Mouse (Mus musculus) ES-Bruce4 (cell line): ENCODE measurements around the gene Ephb1. TPM values are rescaled to one million over a fixed set of nuclear protein-coding genes. Genes with fewer than 3 reads are reported as not detected.

Source experiments
- H3K27ac ChIP-seq: 2 replicates; pipeline ENCODE4 v1.5.1; 2012; ENCODE audit warnings: low read length, inconsistent platforms; ENCODE audit not compliant: insufficient read depth
- H3K27me3 ChIP-seq: 2 replicates; pipeline ENCODE4 v1.6.1; 2012; ENCODE audit warnings: mild to moderate bottlenecking, low read length, inconsistent platforms; ENCODE audit not compliant: control insufficient read depth, poor library complexity, insufficient read depth, severe bottlenecking
- H3K36me3 ChIP-seq: 2 replicates; pipeline ENCODE4 v1.6.1; 2012; ENCODE audit warnings: inconsistent platforms, mild to moderate bottlenecking, low read length, moderate library complexity; ENCODE audit not compliant: control insufficient read depth, poor library complexity, insufficient read depth, severe bottlenecking
- H3K4me1 ChIP-seq: one replicate; pipeline ENCODE4 v1.8.1; 2011; ENCODE audit warnings: low read length; ENCODE audit not compliant: control insufficient read depth, insufficient read depth
- H3K4me3 ChIP-seq: 2 replicates; pipeline ENCODE4 v1.5.1; 2011; ENCODE audit warnings: low read depth, mild to moderate bottlenecking, low read length
- H3K9ac ChIP-seq: 2 replicates; pipeline ENCODE4 v1.6.1; 2012; ENCODE audit warnings: low read depth, mild to moderate bottlenecking, inconsistent platforms; ENCODE audit not compliant: poor library complexity, severe bottlenecking
- H3K9me3 ChIP-seq: replicated peaks from 2 replicates; pipeline ENCODE4 v1.6.1; 2012; ENCODE audit warnings: mild to moderate bottlenecking, low read length, inconsistent platforms; ENCODE audit not compliant: control insufficient read depth, poor library complexity, insufficient read depth, severe bottlenecking
- CTCF ChIP-seq: IDR thresholded peaks from one replicate; pipeline ENCODE4 v1.8.1; 2011; ENCODE audit warnings: low read depth, low read length
- EP300 ChIP-seq: IDR thresholded peaks from 2 replicates; pipeline ENCODE4 v1.6.1; 2011; ENCODE audit warnings: low read depth, low read length; ENCODE audit not compliant: insufficient read depth
- POLR2A ChIP-seq: IDR thresholded peaks from one replicate; pipeline ENCODE4 v1.8.1; 2011; ENCODE audit warnings: low read length; ENCODE audit not compliant: insufficient read depth
- polyA plus RNA-seq: library from polyadenylated mRNA; stranded (reverse); fragments of >200 nt; gene quantifications from 2 replicates; pipeline ENCODE4 v1.2.4, GENCODE M21; 2011; ENCODE audit warnings: low read depth; ENCODE audit not compliant: missing spikeins, insufficient read depth, insufficient read length

The Ephb1 gene
- polyA plus RNA-seq, 1 experiment = 0.52 TPM

GRCm38 (mm10) chr9:102344086-102344930 is 10.2 kb downstream of the Ephb1 start:
- Histone ChIP-seq H3K27ac (no peak overlapping the region), H3K27me3 (no peaks in the 10 kb centered on the region), H3K4me1 (no peaks in the 10 kb centered on the region), H3K9me3 (no peaks in the 10 kb centered on the region), H3K4me3 (no peak overlapping the region), H3K9ac (no peak overlapping the region), H3K36me3 (no peaks in the 10 kb centered on the region)
- no peak for TF ChIP-seq EP300
- no peak for TF ChIP-seq CTCF

GRCm38 (mm10) chr9:102343061-102343460 is 11.4 kb downstream of the Ephb1 start:
- Histone ChIP-seq H3K36me3 (no peaks in the 10 kb centered on the region), H3K27ac (no peak overlapping the region), H3K9ac (no peak overlapping the region), H3K27me3 (no peaks in the 10 kb centered on the region), H3K4me1 (no peaks in the 10 kb centered on the region), H3K9me3 (no peaks in the 10 kb centered on the region), H3K4me3 (no peak overlapping the region)
- no peak for TF ChIP-seq EP300
- TF ChIP-seq CTCF = no peak
- TF ChIP-seq POLR2A = no peak

- Histone ChIP-seq H3K27ac (no peak overlapping the region), H3K4me3 (no peak overlapping the region), H3K27me3 (no peaks in the 10 kb centered on the region), H3K9ac (no peak overlapping the region), H3K9me3 (no peaks in the 10 kb centered on the region), H3K4me1 (no peaks in the 10 kb centered on the region), H3K36me3 (no peaks in the 10 kb centered on the region)
- no peak for TF ChIP-seq CTCF
Measured at GRCm38 (mm10) chr9:102342026-102342425, 12.5 kb downstream of the Ephb1 start.

GRCm38 (mm10) chr9:102340768-102341167 is 13.7 kb downstream of the Ephb1 start:
- TF ChIP-seq POLR2A = no peak
- TF ChIP-seq CTCF = no peak
- TF ChIP-seq EP300 = no peak
- no peak overlapping the region for H3K9ac ChIP-seq
- H3K36me3 ChIP-seq = no peaks in the 10 kb centered on the region
- H3K4me1 ChIP-seq = no peaks in the 10 kb centered on the region
- H3K27me3 ChIP-seq = no peaks in the 10 kb centered on the region
- no peak overlapping the region for H3K4me3 ChIP-seq
- no peak overlapping the region for H3K27ac ChIP-seq
- H3K9me3 ChIP-seq = no peaks in the 10 kb centered on the region

GRCm38 (mm10) chr9:102335571-102336282 is 18.8 kb downstream of the Ephb1 start:
- Histone ChIP-seq H3K27ac (no peak overlapping the region), H3K9ac (no peak overlapping the region), H3K36me3 (no peaks in the 10 kb centered on the region), H3K4me1 (no peaks in the 10 kb centered on the region), H3K9me3 (no peaks in the 10 kb centered on the region), H3K4me3 (no peak overlapping the region), H3K27me3 (no peaks in the 10 kb centered on the region)
- TF ChIP-seq CTCF (no peak), POLR2A (no peak), EP300 (no peak)

- Histone ChIP-seq H3K4me1 (no peaks in the 10 kb centered on the region), H3K9ac (no peak overlapping the region), H3K27ac (no peak overlapping the region), H3K36me3 (no peaks in the 10 kb centered on the region), H3K9me3 (no peaks in the 10 kb centered on the region), H3K27me3 (no peaks in the 10 kb centered on the region), H3K4me3 (no peak overlapping the region)
- no peak for TF ChIP-seq POLR2A
- TF ChIP-seq CTCF = no peak
- no peak for TF ChIP-seq EP300
Measured at GRCm38 (mm10) chr9:102330266-102331060, 24.0 kb downstream of the Ephb1 start.
